Mouse (Mus musculus): ENCODE measurements around the gene Tmem63b. TPM values are rescaled to one million over a fixed set of nuclear protein-coding genes. Genes with fewer than 3 reads are reported as not detected.

Gene Tmem63b
- total RNA-seq, 1 experiment from 2014 or later = 7.6 TPM

DNA sequence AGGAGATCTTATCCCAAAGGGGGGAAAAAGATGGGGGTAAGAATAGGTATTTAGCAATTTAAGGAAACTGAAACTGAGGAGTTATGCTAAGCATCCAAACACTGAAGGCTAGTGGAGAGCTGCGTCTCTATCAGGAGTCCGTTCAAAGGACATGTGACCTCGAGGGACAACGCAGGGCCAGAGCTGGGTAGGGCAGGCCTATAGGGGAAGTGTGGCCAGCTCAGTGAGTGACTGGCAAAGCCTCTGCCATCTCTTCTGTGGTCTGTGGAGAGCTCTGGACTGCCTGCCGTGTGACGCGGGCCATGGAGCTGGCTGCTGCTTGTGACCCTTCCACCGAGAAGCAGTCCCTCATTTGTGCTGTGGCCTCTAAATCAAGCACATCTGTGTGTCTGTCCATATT is 23.7 kb upstream of the Tmem63b start:
- ATAC-seq (replicated peaks in 1 of 2; ENCODE audit: insufficient read depth in 1 of 2, low FRiP score in 2 of 2, low TSS enrichment in 1 of 2, low read depth in 1 of 2, poor library complexity in 2 of 2, severe bottlenecking in 2 of 2) = 0 out of 4 replicates have a peak, but pooled peaks of 1 of the 2 experiments have one; percentile 14

DNA sequence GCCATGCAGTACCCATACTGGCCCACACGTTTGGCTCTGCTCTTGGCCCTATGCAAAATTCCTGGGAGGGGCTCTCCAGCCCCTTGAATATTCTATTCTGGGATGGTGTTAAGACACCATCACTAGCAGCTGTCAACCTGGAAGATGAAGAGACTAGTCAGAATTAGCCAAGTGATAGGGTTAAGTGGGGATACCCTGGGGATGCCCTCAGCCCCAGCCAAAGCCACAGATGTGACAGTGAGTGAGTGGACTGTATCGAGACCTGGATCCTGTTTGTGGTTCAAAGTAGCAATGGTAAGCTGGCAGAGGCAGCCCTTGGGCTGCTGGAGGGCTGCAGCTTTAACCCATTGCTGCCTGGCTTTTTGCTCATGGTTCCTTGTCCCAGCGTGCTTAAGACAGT is 23.1 kb upstream of the Tmem63b start:
- ATAC-seq (replicated peaks in 1 of 2; ENCODE audit: insufficient read depth in 1 of 2, low FRiP score in 2 of 2, low TSS enrichment in 1 of 2, low read depth in 1 of 2, poor library complexity in 2 of 2, severe bottlenecking in 2 of 2) = peak in 1 of 2 experiments; percentile 59; a peak in 1 of 4 replicates

DNA sequence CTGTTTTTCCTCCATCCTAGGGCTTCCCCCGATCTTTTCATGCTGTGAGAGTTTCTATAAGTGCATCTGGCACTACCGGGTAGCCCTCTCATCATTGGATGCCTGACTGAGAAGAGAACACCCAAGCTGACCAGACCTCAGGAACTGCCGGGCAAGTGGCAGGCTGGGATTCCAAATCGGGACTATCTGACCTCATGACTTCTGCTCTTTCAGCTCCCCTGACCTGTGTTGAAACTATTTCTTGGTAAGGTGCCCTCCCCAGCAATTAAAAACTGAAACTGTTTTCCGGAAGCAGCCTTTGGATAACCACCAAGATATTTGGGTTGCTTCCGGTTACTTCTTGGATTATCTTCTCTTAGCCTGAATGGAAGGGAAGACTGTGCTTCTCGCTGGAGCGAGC is 21.5 kb upstream of the Tmem63b start:
- no peak for ATAC-seq (replicated peaks in 1 of 2; ENCODE audit: insufficient read depth in 1 of 2, low FRiP score in 2 of 2, low TSS enrichment in 1 of 2, low read depth in 1 of 2, poor library complexity in 2 of 2, severe bottlenecking in 2 of 2)

DNA sequence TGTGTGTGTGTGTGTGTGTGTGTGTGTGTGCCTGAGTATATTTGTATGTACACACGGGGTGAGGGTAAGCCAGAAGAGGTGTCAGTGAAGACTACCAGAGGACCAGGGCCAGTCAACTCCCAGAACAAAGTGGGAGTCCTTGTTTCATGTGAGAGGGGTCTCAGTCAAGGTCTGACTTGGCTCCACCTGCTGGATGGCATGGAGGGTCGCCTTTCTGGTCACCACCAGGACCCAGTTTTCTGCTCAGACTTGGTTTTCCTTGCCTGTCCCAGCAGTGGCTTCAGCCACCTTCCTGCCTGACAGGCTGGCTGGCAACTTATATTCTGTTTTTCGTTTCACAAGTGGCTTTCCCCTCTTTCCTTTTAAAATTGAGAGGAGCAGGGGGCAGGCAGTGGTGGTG is 20.7 kb upstream of the Tmem63b start:
- no peak for ATAC-seq (replicated peaks in 1 of 2; ENCODE audit: insufficient read depth in 1 of 2, low FRiP score in 2 of 2, low TSS enrichment in 1 of 2, low read depth in 1 of 2, poor library complexity in 2 of 2, severe bottlenecking in 2 of 2)

DNA sequence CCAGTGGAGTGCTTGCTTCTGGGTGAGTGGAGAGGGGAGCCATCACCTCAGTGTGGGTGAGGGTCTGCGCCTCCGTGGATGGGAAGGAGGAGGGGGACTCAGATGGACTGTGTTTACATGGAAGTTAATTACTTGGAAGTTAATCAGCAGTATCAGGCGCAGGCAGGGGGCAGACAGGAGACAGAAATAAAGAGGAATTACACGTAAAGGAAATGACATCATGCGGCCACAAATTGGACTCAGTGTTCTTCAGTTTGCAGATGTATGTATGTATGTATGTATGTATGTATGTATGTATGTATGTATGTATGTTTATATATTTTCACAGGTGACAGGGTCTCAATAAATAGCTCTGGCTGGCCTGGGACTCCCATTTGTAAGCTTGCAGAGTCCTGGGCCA is 20.1 kb upstream of the Tmem63b start:
- ATAC-seq (replicated peaks in 1 of 2; ENCODE audit: insufficient read depth in 1 of 2, low FRiP score in 2 of 2, low TSS enrichment in 1 of 2, low read depth in 1 of 2, poor library complexity in 2 of 2, severe bottlenecking in 2 of 2) = no peak

DNA sequence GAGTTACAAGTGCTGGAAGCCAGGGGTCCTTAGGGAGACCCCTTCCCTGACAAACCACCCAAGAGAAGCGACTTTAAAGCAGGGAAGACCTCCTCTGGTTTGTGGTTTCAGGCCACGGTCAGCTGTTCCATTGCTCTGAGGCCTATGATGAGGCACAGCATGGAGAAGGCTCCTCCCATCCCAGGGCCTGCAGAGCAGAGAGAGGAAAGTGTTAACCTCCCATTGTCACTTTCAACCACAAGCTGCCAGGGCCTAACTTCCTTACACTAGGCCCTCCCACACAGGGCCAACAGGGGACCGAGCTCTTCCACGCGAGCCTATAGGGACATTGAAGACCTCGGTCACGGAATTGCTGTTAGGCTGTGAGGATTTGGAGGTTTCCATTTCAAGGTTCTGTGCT is 16.5 kb upstream of the Tmem63b start:
- peak; percentile 91 to 94 for ATAC-seq (replicated peaks in 1 of 2; ENCODE audit: insufficient read depth in 1 of 2, low FRiP score in 2 of 2, low TSS enrichment in 1 of 2, low read depth in 1 of 2, poor library complexity in 2 of 2, severe bottlenecking in 2 of 2)

DNA sequence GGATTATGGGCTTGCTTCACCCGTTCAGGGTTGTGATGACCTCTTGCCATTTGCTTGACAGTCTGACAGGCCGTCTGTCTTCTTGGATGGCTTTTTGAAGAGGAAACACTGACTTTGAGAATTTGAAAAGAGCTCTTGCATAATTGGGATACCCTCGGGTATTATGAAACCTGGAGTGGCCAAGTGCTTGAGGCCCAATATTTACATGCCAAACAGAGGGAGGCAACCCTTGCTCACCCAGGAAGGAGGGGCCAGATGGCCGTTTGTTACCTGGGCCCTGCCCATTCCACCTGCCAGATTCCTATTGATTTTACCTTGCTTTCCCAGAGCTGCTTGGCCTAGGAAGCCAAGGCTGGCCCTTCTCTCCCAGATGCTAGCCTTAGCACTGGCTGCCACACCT is 15.5 kb upstream of the Tmem63b start:
- ATAC-seq (replicated peaks in 1 of 2; ENCODE audit: insufficient read depth in 1 of 2, low FRiP score in 2 of 2, low TSS enrichment in 1 of 2, low read depth in 1 of 2, poor library complexity in 2 of 2, severe bottlenecking in 2 of 2) = no peak

DNA sequence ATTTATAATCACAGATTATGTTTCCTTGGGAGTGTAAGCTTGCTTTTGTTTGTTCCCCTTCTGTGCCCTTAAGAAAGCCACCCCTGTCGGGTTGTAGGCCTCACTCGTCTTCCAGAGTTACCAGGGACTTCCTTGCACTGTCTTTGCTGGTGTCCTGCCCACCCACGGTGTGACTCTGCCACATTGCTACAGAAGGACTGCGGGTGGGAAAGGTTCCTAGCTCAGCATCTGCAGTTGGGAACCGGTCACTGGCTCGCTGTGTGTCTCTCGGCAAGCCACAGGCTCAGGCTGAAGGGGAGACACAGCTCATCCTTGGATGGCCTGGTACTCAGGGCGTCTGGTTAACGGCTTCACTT is 14.5 kb upstream of the Tmem63b start:
- ATAC-seq (replicated peaks in 1 of 2; ENCODE audit: insufficient read depth in 1 of 2, low FRiP score in 2 of 2, low TSS enrichment in 1 of 2, low read depth in 1 of 2, poor library complexity in 2 of 2, severe bottlenecking in 2 of 2) = no peak

DNA sequence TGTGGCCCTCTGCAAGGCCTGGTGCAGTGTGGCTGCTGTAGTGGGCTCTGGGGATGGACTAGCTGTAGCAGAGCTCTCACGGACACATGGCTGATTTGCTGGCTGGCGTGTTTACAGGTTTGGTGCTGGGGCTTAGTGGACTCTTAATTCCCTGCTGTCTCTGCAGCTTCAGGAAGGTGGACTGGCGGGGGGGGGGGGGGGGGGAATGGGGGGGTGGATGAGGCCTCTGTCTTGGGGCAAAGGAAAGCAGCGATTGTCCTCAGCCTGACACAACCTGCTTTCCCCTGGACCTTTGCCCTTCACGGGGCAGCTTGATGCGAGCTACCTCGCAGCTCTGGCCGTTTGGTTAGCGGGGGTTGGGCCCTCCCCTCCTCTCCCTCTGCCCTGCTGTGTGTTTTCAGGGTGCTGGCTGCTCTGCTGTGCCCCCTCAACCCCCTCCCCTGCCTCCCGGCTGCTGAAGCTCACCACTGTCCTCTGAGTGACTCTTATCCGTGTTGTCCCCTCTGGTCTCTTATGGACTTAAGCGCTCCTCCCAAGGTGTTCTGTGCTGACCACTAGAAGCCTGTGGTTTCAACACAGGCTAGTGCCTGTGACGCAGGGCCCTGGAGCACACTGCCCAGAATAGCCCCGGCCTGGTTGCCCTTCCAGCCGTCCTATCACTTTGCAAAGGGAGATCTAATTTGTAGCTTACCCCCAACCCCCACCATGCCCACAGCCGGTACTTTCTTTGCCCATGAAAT is 14.0 kb upstream of the Tmem63b start:
- no peak for ATAC-seq (replicated peaks in 1 of 2; ENCODE audit: insufficient read depth in 1 of 2, low FRiP score in 2 of 2, low TSS enrichment in 1 of 2, low read depth in 1 of 2, poor library complexity in 2 of 2, severe bottlenecking in 2 of 2)

DNA sequence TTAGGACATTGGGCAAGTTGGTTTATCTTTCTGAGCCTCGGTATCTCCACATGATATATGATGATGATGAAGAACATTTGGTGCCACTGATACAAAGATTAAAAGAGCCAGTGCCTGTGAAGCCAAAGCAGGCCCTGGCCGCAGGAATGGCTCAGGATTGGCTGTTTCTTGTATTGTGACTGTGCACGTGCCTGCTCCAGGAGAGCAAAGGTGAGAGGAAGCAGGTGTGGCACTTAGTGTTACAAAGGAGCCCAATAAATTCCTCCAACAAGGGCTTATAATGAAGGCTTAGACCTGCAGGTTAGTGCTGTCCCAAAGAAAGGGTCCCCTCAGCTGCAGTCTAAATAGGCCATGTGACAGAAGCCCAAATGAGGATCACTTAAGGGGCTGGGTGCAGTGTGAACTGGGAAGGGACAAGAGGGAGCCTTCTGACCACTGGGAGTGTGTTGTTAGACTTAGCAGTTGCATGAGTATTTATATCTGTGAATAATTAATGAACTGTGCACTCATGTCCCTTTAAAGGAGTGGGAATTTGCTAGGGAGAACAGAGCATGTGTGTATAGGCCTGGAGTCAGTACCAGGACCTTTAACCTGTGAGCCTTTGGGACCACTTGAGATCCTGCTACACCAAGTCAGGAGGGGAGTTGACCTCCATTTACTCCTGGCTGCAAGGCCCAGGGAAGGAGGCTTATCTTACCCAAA is 12.5 kb upstream of the Tmem63b start:
- no peak for ATAC-seq (replicated peaks in 1 of 2; ENCODE audit: insufficient read depth in 1 of 2, low FRiP score in 2 of 2, low TSS enrichment in 1 of 2, low read depth in 1 of 2, poor library complexity in 2 of 2, severe bottlenecking in 2 of 2)

DNA sequence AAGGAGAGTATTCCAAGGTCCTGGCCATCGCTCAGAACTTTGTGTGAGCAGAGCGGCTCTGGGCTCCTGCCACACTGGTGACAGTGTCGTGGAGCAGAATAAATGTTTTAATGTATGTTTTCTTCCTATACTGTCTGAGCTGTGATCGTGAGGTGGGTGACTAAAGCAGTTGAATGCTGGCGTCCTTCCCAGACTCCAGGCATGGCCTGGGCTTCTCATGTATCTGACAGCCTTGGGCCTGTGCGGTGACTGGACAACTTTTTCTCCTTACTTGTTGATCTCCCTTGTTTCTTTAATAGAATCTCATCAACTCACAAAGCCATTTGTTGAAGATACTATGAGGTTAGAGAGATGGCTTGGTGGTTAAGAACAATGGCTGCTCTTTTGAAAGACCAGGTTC is 11.7 kb upstream of the Tmem63b start:
- no peak for ATAC-seq (replicated peaks in 1 of 2; ENCODE audit: insufficient read depth in 1 of 2, low FRiP score in 2 of 2, low TSS enrichment in 1 of 2, low read depth in 1 of 2, poor library complexity in 2 of 2, severe bottlenecking in 2 of 2)

DNA sequence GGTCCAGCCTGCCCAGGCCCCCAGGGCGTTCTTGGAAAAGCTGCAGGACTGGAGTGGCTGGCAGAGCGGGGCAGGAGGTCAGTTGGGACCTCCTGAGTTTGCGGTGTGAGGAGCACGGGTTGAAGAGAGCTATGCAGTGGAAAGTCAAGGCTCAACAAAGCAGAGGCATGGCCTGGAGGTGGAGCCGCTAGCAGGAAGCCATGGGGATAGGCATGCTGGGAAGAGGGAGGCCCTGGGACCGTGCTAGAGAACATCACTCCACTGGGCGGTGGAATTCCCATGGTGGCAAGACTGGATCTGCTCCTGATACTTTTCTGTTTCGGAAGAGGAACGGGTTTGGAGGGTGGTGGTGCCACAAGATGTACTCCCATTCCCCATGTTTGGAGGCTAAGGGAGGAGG is 10.3 kb upstream of the Tmem63b start:
- ATAC-seq (replicated peaks in 1 of 2; ENCODE audit: insufficient read depth in 1 of 2, low FRiP score in 2 of 2, low TSS enrichment in 1 of 2, low read depth in 1 of 2, poor library complexity in 2 of 2, severe bottlenecking in 2 of 2) = no peak

DNA sequence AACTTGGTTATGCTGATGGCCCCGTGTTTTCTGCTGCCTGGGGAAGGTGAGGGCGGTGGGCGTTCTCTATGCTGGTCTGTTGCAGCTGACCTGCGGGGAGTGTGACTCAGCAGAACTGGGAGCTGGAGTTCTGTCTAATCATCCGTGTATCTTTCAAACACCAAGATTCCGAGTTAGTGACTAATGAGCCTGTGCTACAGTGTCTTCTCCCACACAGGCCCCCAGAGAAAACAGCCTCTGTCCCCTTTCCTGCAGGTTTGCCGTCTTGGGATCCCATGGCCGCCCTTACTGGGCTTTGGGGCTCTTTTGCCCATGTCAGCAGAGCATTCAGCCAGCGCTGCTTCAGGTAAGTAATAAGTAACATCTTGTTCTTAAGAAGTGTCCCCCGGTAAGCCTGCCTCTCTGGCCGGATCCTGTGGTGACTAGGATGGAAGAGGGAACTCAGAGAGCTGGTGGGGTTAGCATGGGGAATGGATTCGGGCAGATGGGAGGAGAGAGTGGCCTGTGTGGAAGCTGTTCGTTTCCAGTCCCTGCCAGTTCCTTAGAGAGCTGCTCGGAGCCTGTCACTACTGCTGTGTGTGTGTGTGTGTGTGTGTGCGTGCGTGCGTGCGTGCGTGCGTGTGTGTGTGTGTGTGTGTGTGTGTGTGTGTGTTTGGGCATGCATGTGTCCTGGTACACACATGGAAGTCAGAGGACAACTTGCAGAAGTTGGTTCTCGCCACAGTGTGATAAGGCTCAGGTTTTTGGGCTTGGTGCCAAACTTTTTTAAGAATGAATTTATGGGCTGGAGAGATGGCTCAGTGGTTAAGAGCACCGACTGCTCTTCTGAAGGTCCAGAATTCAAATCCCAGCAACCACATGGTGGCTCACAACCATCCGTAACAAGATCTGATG is 8.8 kb upstream of the Tmem63b start:
- peak; percentile 76 to 80 for ATAC-seq (replicated peaks in 1 of 2; ENCODE audit: insufficient read depth in 1 of 2, low FRiP score in 2 of 2, low TSS enrichment in 1 of 2, low read depth in 1 of 2, poor library complexity in 2 of 2, severe bottlenecking in 2 of 2)

DNA sequence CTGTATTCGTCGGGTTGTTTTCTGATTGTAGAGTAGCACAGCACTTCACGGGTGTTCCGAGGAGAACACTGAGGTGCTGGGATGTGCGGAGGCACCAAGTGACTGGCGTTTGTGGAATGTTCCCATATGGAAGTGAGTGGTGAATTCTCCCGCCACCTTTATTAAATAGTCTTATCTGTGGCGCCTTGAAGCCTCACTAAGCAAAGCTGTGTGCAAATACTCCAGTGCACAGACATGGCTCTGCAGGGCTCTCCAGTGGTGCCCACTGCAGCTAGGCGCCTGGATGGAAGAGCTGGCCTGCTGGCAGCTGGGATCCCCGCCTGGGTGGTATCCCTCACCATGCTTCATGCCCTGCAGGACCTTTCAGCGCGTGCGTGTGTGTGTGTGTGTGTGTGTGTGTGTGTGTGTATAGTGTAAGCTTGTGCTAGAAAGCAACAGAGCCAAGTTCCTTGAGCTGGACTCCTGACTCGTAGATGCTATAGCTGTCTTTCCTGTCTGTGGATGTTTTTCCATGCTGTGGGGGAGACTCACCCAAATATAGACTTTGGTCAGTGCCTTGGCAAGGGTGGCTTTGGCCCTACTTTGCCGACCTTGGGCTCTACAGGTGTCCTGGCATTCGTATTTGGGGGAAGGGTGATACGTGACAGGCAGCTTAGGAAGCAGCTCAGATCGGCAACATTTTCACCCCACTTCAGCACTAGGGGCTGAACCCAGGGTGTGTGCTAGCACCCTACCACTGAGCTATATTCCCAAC is 7.3 kb upstream of the Tmem63b start:
- ATAC-seq (replicated peaks in 1 of 2; ENCODE audit: insufficient read depth in 1 of 2, low FRiP score in 2 of 2, low TSS enrichment in 1 of 2, low read depth in 1 of 2, poor library complexity in 2 of 2, severe bottlenecking in 2 of 2) = no peak

DNA sequence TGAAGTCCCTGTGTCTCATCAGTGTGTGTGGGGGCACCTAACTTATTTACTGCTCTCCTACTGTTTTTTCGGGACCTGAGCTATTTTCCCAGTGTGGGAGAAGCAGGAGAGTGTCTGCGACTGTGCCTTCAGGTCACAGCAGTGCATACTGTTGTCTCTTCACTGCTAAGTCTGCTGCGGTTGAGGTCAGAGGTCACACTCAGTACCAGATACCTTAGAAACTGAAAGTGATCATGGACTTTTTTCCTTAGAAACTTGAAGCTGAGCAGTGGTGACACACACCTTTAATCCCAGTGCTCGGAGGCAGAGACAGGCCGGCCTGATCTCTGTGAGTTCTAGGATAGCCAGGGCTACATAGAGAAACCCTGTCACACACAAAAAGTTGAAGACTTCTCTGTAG is 5.5 kb upstream of the Tmem63b start:
- ATAC-seq (replicated peaks in 1 of 2; ENCODE audit: insufficient read depth in 1 of 2, low FRiP score in 2 of 2, low TSS enrichment in 1 of 2, low read depth in 1 of 2, poor library complexity in 2 of 2, severe bottlenecking in 2 of 2) = no peak

DNA sequence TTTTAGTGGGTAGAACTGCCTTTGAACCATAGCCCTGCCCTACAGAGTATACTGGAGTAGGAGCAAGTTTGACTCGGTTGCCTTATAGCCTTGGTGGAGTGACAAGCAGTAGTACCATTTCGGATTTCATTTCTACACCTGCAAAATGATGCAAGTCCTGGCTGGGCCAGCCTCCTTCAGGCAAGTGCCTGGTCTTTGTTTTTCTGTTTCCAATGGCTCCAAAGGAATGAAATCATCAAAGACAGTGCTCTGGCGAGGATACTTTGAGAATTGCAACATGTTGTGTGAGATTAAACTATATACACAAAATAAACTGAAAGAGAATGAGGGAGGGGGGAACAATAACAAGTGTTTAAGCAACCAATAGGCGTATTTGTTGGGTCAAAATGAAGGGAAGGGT is 3.3 kb upstream of the Tmem63b start:
- ATAC-seq (replicated peaks in 1 of 2; ENCODE audit: insufficient read depth in 1 of 2, low FRiP score in 2 of 2, low TSS enrichment in 1 of 2, low read depth in 1 of 2, poor library complexity in 2 of 2, severe bottlenecking in 2 of 2) = no peak

DNA sequence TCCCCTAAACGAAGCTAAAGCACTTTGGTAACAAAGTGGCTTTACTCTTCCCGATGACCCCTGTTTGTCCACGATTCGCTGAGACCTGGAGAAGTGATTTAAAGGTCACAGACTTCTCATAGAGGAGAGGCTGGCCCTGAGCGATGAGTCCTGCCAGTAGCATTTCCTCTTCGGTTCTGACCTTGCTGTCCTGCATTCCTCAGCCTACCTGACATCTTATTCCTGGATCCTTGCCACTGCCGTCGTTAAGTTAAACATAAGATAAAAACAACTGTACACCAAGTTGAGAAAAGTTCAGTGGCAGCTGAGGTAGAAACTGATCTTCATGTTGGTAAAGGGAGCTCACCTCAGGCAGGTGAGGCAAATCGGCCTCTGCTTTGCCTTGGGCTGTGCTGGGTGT is 2.4 kb upstream of the Tmem63b start:
- no peak for ATAC-seq (replicated peaks in 1 of 2; ENCODE audit: insufficient read depth in 1 of 2, low FRiP score in 2 of 2, low TSS enrichment in 1 of 2, low read depth in 1 of 2, poor library complexity in 2 of 2, severe bottlenecking in 2 of 2)
